Mouse (Mus musculus) embryonic facial prominence, embryonic 10.5 days (tissue): ENCODE measurements at regions not wholly inside any gene's neighbourhood (a gene's known extent, or its start where the extent isn't known, plus 50 kb on each side); places are given as distances from the start of the nearest gene placed in this dataset.
A peak's percentile ranks its signal among the peaks of the same experiment; 100 is the strongest.

Experiments
- DNase-seq: peaks from one replicate; pipeline ENCODE4 v3.0.0-alpha.2; 2017; ENCODE audit warnings: low spot score
- H3K27ac ChIP-seq: fragments of 300-500 bp; sonication (generic); replicated peaks from 2 replicates; pipeline ENCODE4 v1.5.1; 2016; ENCODE audit warnings: mild to moderate bottlenecking
- H3K27me3 ChIP-seq: fragments of 300-500 bp; sonication (generic); replicated peaks from 2 replicates; pipeline ENCODE4 v1.6.1; 2016; ENCODE audit warnings: low read depth, mild to moderate bottlenecking; ENCODE audit not compliant: poor library complexity, severe bottlenecking
- H3K36me3 ChIP-seq: fragments of 300-500 bp; sonication (generic); replicated peaks from 2 replicates; pipeline ENCODE4 v1.6.1; 2016; ENCODE audit warnings: mild to moderate bottlenecking, moderate library complexity
- H3K4me1 ChIP-seq: fragments of 300-500 bp; sonication (generic); 2 replicates; pipeline ENCODE4 v1.6.1; 2016
- H3K4me3 ChIP-seq: fragments of 300-500 bp; sonication (generic); 2 replicates; pipeline ENCODE4 v1.5.1; 2016; ENCODE audit warnings: mild to moderate bottlenecking, moderate library complexity
- H3K9me3 ChIP-seq: fragments of 300-500 bp; sonication (generic); 2 replicates; pipeline ENCODE4 v1.6.1; 2016; ENCODE audit warnings: mild to moderate bottlenecking
- WGBS: fragments of 180-500 bp; shearing (Covaris S2); methylation state at CpG from one replicate; pipeline ENCODE4 v1.1.7; 2016; 5-methylcytosine and 5-hydroxymethylcytosine counted together

GRCm38 (mm10) chr9:30731687-30732086, 190.6 kb downstream of the Adamts15 start:
- H3K4me1 ChIP-seq, result no peaks in the 10 kb centered on the region
- no peaks in the 10 kb centered on the region for H3K9me3 ChIP-seq
- H3K27ac ChIP-seq, result no peak overlapping the region
- H3K36me3 ChIP-seq, result no peaks in the 10 kb centered on the region
- H3K27me3 ChIP-seq, result no peaks in the 10 kb centered on the region
- WGBS, result 74% methylated on average over 2 of the region's 2 CpGs
- no peak for DNase-seq
- no peak overlapping the region for H3K4me3 ChIP-seq

GRCm38 (mm10) chr9:30723364-30724070, 198.7 kb downstream of the Adamts15 start:
- Histone ChIP-seq H3K27ac (no peak overlapping the region), H3K4me1 (no peaks in the 10 kb centered on the region), H3K27me3 (no peaks in the 10 kb centered on the region), H3K9me3 (no peaks in the 10 kb centered on the region), H3K36me3 (no peaks in the 10 kb centered on the region), H3K4me3 (no peak overlapping the region)
- no peak for DNase-seq
- 93% methylated on average over 1 of the region's 1 CpGs for WGBS

- no peak for DNase-seq
- Histone ChIP-seq H3K4me1 (no peaks in the 10 kb centered on the region), H3K9me3 (no peaks in the 10 kb centered on the region), H3K4me3 (no peak overlapping the region), H3K27me3 (no peaks in the 10 kb centered on the region), H3K36me3 (no peaks in the 10 kb centered on the region), H3K27ac (no peak overlapping the region)
- WGBS, result 86% methylated on average over 4 of the region's 4 CpGs
Observed at GRCm38 (mm10) chr9:30721861-30722260, 200.4 kb downstream of the Adamts15 start.

GRCm38 (mm10) chr9:30716421-30717170, 205.7 kb downstream of the Adamts15 start:
- Histone ChIP-seq H3K9me3 (no peaks in the 10 kb centered on the region), H3K4me1 (no peaks in the 10 kb centered on the region), H3K36me3 (no peaks in the 10 kb centered on the region), H3K27ac (no peak overlapping the region; the same call in 1 of the 2 replicates), H3K27me3 (no peaks in the 10 kb centered on the region), H3K4me3 (no peak overlapping the region)
- no peak for DNase-seq
- WGBS, result 86% methylated on average over 8 of the region's 8 CpGs

- 82% methylated on average over 5 of the region's 5 CpGs for WGBS
- DNase-seq, result no peak
- H3K4me3 ChIP-seq, result no peak overlapping the region
- H3K27me3 ChIP-seq, result no peaks in the 10 kb centered on the region
- H3K4me1 ChIP-seq, result no peaks in the 10 kb centered on the region
- H3K9me3 ChIP-seq, result no peaks in the 10 kb centered on the region
- H3K27ac ChIP-seq, result no peak overlapping the region
- no peaks in the 10 kb centered on the region for H3K36me3 ChIP-seq
Observed at GRCm38 (mm10) chr9:30710131-30710530, 212.1 kb downstream of the Adamts15 start.

GRCm38 (mm10) chr9:30699848-30700247, 222.4 kb downstream of the Adamts15 start:
- no peaks in the 10 kb centered on the region for H3K9me3 ChIP-seq
- H3K36me3 ChIP-seq, result no peaks in the 10 kb centered on the region
- H3K27me3 ChIP-seq, result no peaks in the 10 kb centered on the region
- 70% methylated on average over 5 of the region's 5 CpGs for WGBS
- no peak overlapping the region for H3K4me3 ChIP-seq
- DNase-seq, result peak; percentile 39
- no peaks in the 10 kb centered on the region for H3K4me1 ChIP-seq
- no peak overlapping the region for H3K27ac ChIP-seq

GRCm38 (mm10) chr9:30697533-30697932, 224.7 kb downstream of the Adamts15 start:
- no peaks in the 10 kb centered on the region for H3K9me3 ChIP-seq
- 90% methylated on average over 1 of the region's 1 CpGs for WGBS
- DNase-seq, result no peak
- H3K4me3 ChIP-seq, result no peak overlapping the region
- H3K4me1 ChIP-seq, result no peaks in the 10 kb centered on the region
- H3K36me3 ChIP-seq, result no peaks in the 10 kb centered on the region
- H3K27me3 ChIP-seq, result no peaks in the 10 kb centered on the region
- no peak overlapping the region for H3K27ac ChIP-seq

GRCm38 (mm10) chr9:30668095-30668494, 241.2 kb downstream of the Snx19 start:
- Histone ChIP-seq H3K4me1 (no peaks in the 10 kb centered on the region), H3K27ac (no peak overlapping the region)

GRCm38 (mm10) chr9:30662456-30662855, 235.5 kb downstream of the Snx19 start:
- WGBS, result 90% methylated on average over 6 of the region's 6 CpGs
- no peaks in the 10 kb centered on the region for H3K36me3 ChIP-seq

More at GRCm38 (mm10) chr9:30668095-30668494, 241.2 kb downstream of the Snx19 start:
- DNase-seq, result no peak
- H3K9me3 ChIP-seq, result peaks cover 14% of the 10 kb centered on the region
- no peak overlapping the region for H3K4me3 ChIP-seq
- no peaks in the 10 kb centered on the region for H3K27me3 ChIP-seq
- no peaks in the 10 kb centered on the region for H3K36me3 ChIP-seq

GRCm38 (mm10) chr9:30653961-30654360, 227.1 kb downstream of the Snx19 start:
- WGBS, result 90% methylated on average over 5 of the region's 5 CpGs
- no peaks in the 10 kb centered on the region for H3K4me1 ChIP-seq
- H3K4me3 ChIP-seq, result no peak overlapping the region
- no peaks in the 10 kb centered on the region for H3K36me3 ChIP-seq
- H3K27ac ChIP-seq, result no peak overlapping the region
- no peak for DNase-seq
- H3K9me3 ChIP-seq, result no peaks in the 10 kb centered on the region; the same call in 1 of the 2 replicates
- no peaks in the 10 kb centered on the region for H3K27me3 ChIP-seq

More at GRCm38 (mm10) chr9:30662456-30662855, 235.5 kb downstream of the Snx19 start:
- Histone ChIP-seq H3K4me3 (no peak overlapping the region), H3K4me1 (no peaks in the 10 kb centered on the region), H3K27ac (no peak overlapping the region), H3K9me3 (peaks cover 14% of the 10 kb centered on the region), H3K27me3 (no peaks in the 10 kb centered on the region)
- no peak for DNase-seq

- 91% methylated on average over 3 of the region's 3 CpGs for WGBS
- Histone ChIP-seq H3K27me3 (no peaks in the 10 kb centered on the region), H3K4me3 (no peak overlapping the region), H3K9me3 (no peaks in the 10 kb centered on the region; the same call in 1 of the 2 replicates), H3K36me3 (no peaks in the 10 kb centered on the region), H3K4me1 (no peaks in the 10 kb centered on the region), H3K27ac (no peak overlapping the region)
- no peak for DNase-seq
Observed at GRCm38 (mm10) chr9:30653210-30653609, 226.3 kb downstream of the Snx19 start.

GRCm38 (mm10) chr9:30649392-30650054, 222.6 kb downstream of the Snx19 start:
- H3K27ac ChIP-seq, result no peak overlapping the region
- no peaks in the 10 kb centered on the region; the same call in 1 of the 2 replicates for H3K9me3 ChIP-seq
- WGBS, result 85% methylated on average over 13 of the region's 13 CpGs
- H3K27me3 ChIP-seq, result no peaks in the 10 kb centered on the region
- no peak for DNase-seq
- no peaks in the 10 kb centered on the region for H3K36me3 ChIP-seq
- H3K4me1 ChIP-seq, result no peaks in the 10 kb centered on the region
- no peak overlapping the region for H3K4me3 ChIP-seq
